Comparison of ENCODE assay signal across 17 mouse cellular contexts in genomic region chr7:114731175-114731574, GRCm38 (mm10). TPM values are rescaled to one million over a fixed set of nuclear protein-coding genes. Genes with fewer than 3 reads are reported as not detected.
"Had no signal": no experiment of that assay in that cellular context is flagged by ENCODE, and none has a peak within 500 bp of the region (broad histone marks: within the 10 kb centered on the region; RNA-seq: fewer than 3 reads in every experiment).

No protein-coding gene starts in this region.

- H3K27ac ChIP-seq: kidney, postnatal 0 days; limb, embryonic 12.5 days; liver, embryonic 15.5 days; midbrain, embryonic 15.5 days; neural tube, embryonic 12.5 days had no signal

- H3K4me3 ChIP-seq: limb, embryonic 12.5 days; liver, embryonic 15.5 days; midbrain, embryonic 15.5 days; neural tube, embryonic 12.5 days had no signal

- H3K4me2 ChIP-seq: limb, embryonic 12.5 days; liver, embryonic 15.5 days; midbrain, embryonic 11.5 days; midbrain, embryonic 15.5 days; neural tube, embryonic 12.5 days had no signal

- H3K9me3 ChIP-seq: limb, embryonic 12.5 days; liver, embryonic 15.5 days; midbrain, embryonic 15.5 days; neural tube, embryonic 12.5 days had no signal

- H3K9ac ChIP-seq: limb, embryonic 12.5 days; liver, embryonic 15.5 days; midbrain, embryonic 15.5 days; neural tube, embryonic 12.5 days had no signal

- DNase-seq: layer of hippocampus, adult 9-11 months; layer of hippocampus, postnatal 36 days; liver; lung, adult 2 months; lung, postnatal 36 days; thymus, postnatal 36 days had no signal

- H3K36me3 ChIP-seq: limb, embryonic 12.5 days; liver, embryonic 15.5 days; midbrain, embryonic 15.5 days; neural tube, embryonic 12.5 days had no signal

- H3K4me1 ChIP-seq: limb, embryonic 12.5 days; liver, embryonic 15.5 days; midbrain, embryonic 15.5 days; neural tube, embryonic 12.5 days had no signal

- H3K27me3 ChIP-seq: limb, embryonic 12.5 days; liver, embryonic 15.5 days; midbrain, embryonic 15.5 days; neural tube, embryonic 12.5 days had no signal

- ATAC-seq: lung, postnatal 0 days; midbrain, embryonic 15.5 days had no signal

RNA-seq across cellular contexts. Expression of gene Insc, which starts 12.3 kb away (rescaled TPM):
- total RNA-seq: megakaryocyte, adult 5-6 weeks; monocyte, adult 5-6 weeks; neutrophil, adult 5-6 weeks had no signal

RNA-seq across cellular contexts. Expression of gene Calcb, which starts 12.7 kb away (rescaled TPM):
- total RNA-seq: layer of hippocampus, postnatal 36 days; left cerebral cortex, postnatal 36 days; megakaryocyte, adult 5-6 weeks; monocyte, adult 5-6 weeks; neutrophil, adult 5-6 weeks had no signal
- polyA plus RNA-seq: kidney, postnatal 0 days; limb, embryonic 12.5 days; liver, embryonic 15.5 days; midbrain, embryonic 11.5 days had no signal
